Mouse (Mus musculus) hindbrain, embryonic 14.5 days (tissue): ENCODE results near the gene Ccdc151. TPM values are rescaled to one million over a fixed set of nuclear protein-coding genes. Genes with fewer than 3 reads are reported as not detected.

ENCODE experiments used
- ATAC-seq: fragments of 200-750 bp; cut with Nextera tagmentation; 2 replicates; pipeline ENCODE4 v1.8.0; 2017; ENCODE audit warnings: moderate number of reproducible peaks, mild to moderate bottlenecking, moderate TSS enrichment, moderate library complexity; ENCODE audit not compliant: low FRiP score
- DNase-seq: peaks from one replicate; pipeline ENCODE4 v3.0.0-alpha.2; 2015; ENCODE audit warnings: low spot score
- H3K27ac ChIP-seq: fragments of 300-500 bp; sonication (generic); 2 replicates; pipeline ENCODE4 v1.5.1; 2014; ENCODE audit warnings: mild to moderate bottlenecking, moderate library complexity
- H3K27me3 ChIP-seq: fragments of 300-500 bp; sonication (generic); 2 replicates; pipeline ENCODE4 v1.6.1; 2014; ENCODE audit warnings: mild to moderate bottlenecking, low read length, mixed read lengths; ENCODE audit not compliant: control insufficient read depth, insufficient read depth
- H3K36me3 ChIP-seq: fragments of 300-500 bp; sonication (generic); replicated peaks from 2 replicates; pipeline ENCODE4 v1.6.1; 2014; ENCODE audit not compliant: control insufficient read depth, insufficient read depth
- H3K4me1 ChIP-seq: fragments of 300-500 bp; sonication (generic); replicated peaks from 2 replicates; pipeline ENCODE4 v1.6.1; 2014; ENCODE audit warnings: antibody characterized with exemption, low read length, mixed read lengths; ENCODE audit not compliant: control insufficient read depth, insufficient read depth
- H3K4me2 ChIP-seq: fragments of 300-500 bp; sonication (generic); replicated peaks from 2 replicates; pipeline ENCODE4 v1.6.1; 2014; ENCODE audit warnings: mild to moderate bottlenecking, moderate library complexity
- H3K4me3 ChIP-seq: fragments of 300-500 bp; sonication (generic); replicated peaks from 2 replicates; pipeline ENCODE4 v1.5.1; 2014; ENCODE audit warnings: mild to moderate bottlenecking, low read length
- H3K9ac ChIP-seq: fragments of 300-500 bp; sonication (generic); 2 replicates; pipeline ENCODE4 v1.6.1; 2014
- H3K9me3 ChIP-seq: fragments of 300-500 bp; sonication (generic); 2 replicates; pipeline ENCODE4 v1.6.1; 2016; ENCODE audit warnings: low read length; ENCODE audit not compliant: control insufficient read depth
- WGBS: fragments of 180-500 bp; shearing (Covaris S2); extraction: QIAGEN DNeasy Blood & Tissue Kit; methylation state at CpG from one replicate; pipeline ENCODE4 v1.1.7; 2014; 5-methylcytosine and 5-hydroxymethylcytosine counted together
- polyA plus RNA-seq: library from polyadenylated mRNA; unstranded; fragments of >200 nt; fragmentation: Nextera tagmentation; extraction: Ambion mirVana; gene quantifications from 2 replicates; pipeline ENCODE4 v1.2.1, GENCODE M21; 2014

Gene Ccdc151
- polyA plus RNA-seq, 1 experiment from 2014 or later = 6.2 TPM

- H3K9me3 ChIP-seq = no peaks in the 10 kb centered on the region
- peaks cover 40% of the 10 kb centered on the region for H3K36me3 ChIP-seq
- H3K27ac ChIP-seq = no peak overlapping the region
- no peak overlapping the region for H3K4me3 ChIP-seq
- H3K4me2 ChIP-seq = no peak overlapping the region
- ATAC-seq = no peak
- H3K9ac ChIP-seq = no peak overlapping the region
- peaks cover 16% of the 10 kb centered on the region for H3K4me1 ChIP-seq
- no peak for DNase-seq
- H3K27me3 ChIP-seq = no peaks in the 10 kb centered on the region
- WGBS = 82% methylated on average over 10 of the region's 10 CpGs
Measured at GRCm38 (mm10) chr9:22037826-22038225, 35.4 kb upstream of the Ccdc151 start.

- Histone ChIP-seq H3K9ac (no peak overlapping the region), H3K27ac (no peak overlapping the region), H3K9me3 (no peaks in the 10 kb centered on the region), H3K4me1 (peaks cover 13% of the 10 kb centered on the region), H3K4me3 (no peak overlapping the region), H3K36me3 (peaks cover 64% of the 10 kb centered on the region), H3K4me2 (no peak overlapping the region), H3K27me3 (no peaks in the 10 kb centered on the region)
- ATAC-seq (peak; percentile 58; the same call in 1 of the 2 replicates), DNase-seq (no peak)
- WGBS = 19% methylated on average over 6 of the region's 6 CpGs
Measured at GRCm38 (mm10) chr9:22035300-22036044, 33.0 kb upstream of the Ccdc151 start.

- Histone ChIP-seq H3K4me2 (no peak overlapping the region), H3K27me3 (no peaks in the 10 kb centered on the region), H3K9me3 (no peaks in the 10 kb centered on the region), H3K9ac (no peak overlapping the region), H3K4me1 (peaks cover under 1% of the 10 kb centered on the region), H3K4me3 (no peak overlapping the region), H3K27ac (no peak overlapping the region), H3K36me3 (peaks cover 89% of the 10 kb centered on the region)
- ATAC-seq (no peak), DNase-seq (no peak)
- WGBS = 93% methylated on average over 9 of the region's 9 CpGs
Measured at GRCm38 (mm10) chr9:22030386-22030785, 28.0 kb upstream of the Ccdc151 start.

- Histone ChIP-seq H3K27ac (no peak overlapping the region), H3K4me2 (no peak overlapping the region), H3K27me3 (no peaks in the 10 kb centered on the region), H3K9me3 (no peaks in the 10 kb centered on the region), H3K4me3 (no peak overlapping the region), H3K4me1 (no peaks in the 10 kb centered on the region), H3K9ac (no peak overlapping the region), H3K36me3 (peaks cover 89% of the 10 kb centered on the region)
- no peak for DNase-seq
- 19% methylated on average over 7 of the region's 7 CpGs for WGBS
- no peak for ATAC-seq
Measured at GRCm38 (mm10) chr9:22028467-22028866, 26.0 kb upstream of the Ccdc151 start.

DNA sequence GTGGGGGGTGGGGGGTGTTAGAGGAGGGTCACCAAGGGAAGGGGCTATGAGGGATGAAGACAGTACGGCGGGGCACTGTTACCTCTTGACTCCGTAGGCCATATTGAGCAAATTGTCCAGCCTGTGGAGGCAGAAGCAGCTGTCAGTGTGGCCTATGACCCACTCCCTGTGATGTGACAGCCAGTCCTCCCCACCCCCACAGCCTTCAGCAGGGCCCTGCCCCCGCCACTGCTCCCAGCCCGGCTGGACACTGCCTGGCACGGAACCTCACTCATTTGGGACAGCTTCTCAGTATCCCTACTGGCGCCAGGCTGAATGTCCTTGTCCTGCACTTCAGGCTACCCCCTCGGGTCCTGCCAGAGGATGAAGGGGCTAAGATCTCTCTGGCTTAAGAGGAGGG lies 22.2 kb upstream of the Ccdc151 start:
- Histone ChIP-seq H3K36me3 (peaks cover 70% of the 10 kb centered on the region), H3K9me3 (no peaks in the 10 kb centered on the region), H3K27ac (no peak overlapping the region), H3K4me2 (no peak overlapping the region), H3K27me3 (no peaks in the 10 kb centered on the region), H3K9ac (no peak overlapping the region), H3K4me1 (no peaks in the 10 kb centered on the region), H3K4me3 (no peak overlapping the region)
- no peak for DNase-seq
- ATAC-seq = no peak
- WGBS = 44% methylated on average over 8 of the region's 8 CpGs

DNA sequence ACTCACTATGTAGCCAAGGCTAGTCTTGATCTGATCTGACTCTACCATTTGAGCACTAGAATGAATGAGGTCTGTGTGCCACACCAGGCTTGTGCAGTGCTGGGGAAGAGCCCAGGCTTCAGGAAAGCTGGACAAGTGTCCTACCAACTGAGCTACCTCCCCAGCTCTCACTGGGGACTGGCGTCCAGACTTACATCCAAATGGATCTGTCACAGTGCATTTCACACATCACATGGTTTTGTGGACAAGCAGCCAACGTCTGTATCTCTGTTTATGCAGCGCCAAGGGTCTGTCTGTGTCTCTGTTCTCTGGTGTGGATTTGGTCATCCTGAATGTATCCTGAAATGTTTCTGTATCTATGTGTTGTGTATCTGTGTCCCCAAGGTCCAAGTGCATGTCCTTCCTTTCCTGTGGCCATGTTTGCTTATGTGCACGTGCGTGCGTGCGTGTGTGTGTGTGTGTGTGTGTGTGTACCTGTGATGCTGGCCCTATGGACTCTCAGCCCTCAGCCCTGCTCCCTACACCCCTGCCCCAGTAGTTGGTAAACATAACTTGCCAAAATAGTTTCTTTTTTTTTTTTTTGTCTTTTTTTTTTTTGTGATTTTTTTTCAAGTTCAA lies 14.9 kb upstream of the Ccdc151 start:
- Histone ChIP-seq H3K36me3 (peaks cover 72% of the 10 kb centered on the region), H3K27ac (no peak overlapping the region), H3K4me2 (no peak overlapping the region), H3K4me1 (no peaks in the 10 kb centered on the region), H3K4me3 (no peak overlapping the region), H3K9me3 (no peaks in the 10 kb centered on the region), H3K9ac (no peak overlapping the region), H3K27me3 (no peaks in the 10 kb centered on the region)
- DNase-seq (no peak), ATAC-seq (no peak)
- WGBS = 82% methylated on average over 7 of the region's 7 CpGs

GRCm38 (mm10) chr9:22016245-22016644 lies 13.8 kb upstream of the Ccdc151 start:
- Histone ChIP-seq H3K36me3 (peaks cover 79% of the 10 kb centered on the region), H3K27me3 (no peaks in the 10 kb centered on the region), H3K9ac (no peak overlapping the region), H3K27ac (no peak overlapping the region), H3K4me1 (no peaks in the 10 kb centered on the region), H3K4me3 (no peak overlapping the region), H3K4me2 (no peak overlapping the region), H3K9me3 (no peaks in the 10 kb centered on the region)
- ATAC-seq (no peak), DNase-seq (no peak)
- WGBS = 70% methylated on average over 10 of the region's 10 CpGs

- no peak for DNase-seq
- no peaks in the 10 kb centered on the region for H3K4me1 ChIP-seq
- no peaks in the 10 kb centered on the region for H3K27me3 ChIP-seq
- H3K9me3 ChIP-seq = no peaks in the 10 kb centered on the region
- no peak overlapping the region for H3K27ac ChIP-seq
- no peak overlapping the region for H3K4me2 ChIP-seq
- no peak overlapping the region for H3K9ac ChIP-seq
- WGBS = 91% methylated on average over 13 of the region's 13 CpGs
- H3K36me3 ChIP-seq = peaks cover 93% of the 10 kb centered on the region
- no peak overlapping the region for H3K4me3 ChIP-seq
- no peak; the same call in 1 of the 2 replicates for ATAC-seq
Measured at GRCm38 (mm10) chr9:22012731-22013130, 10.3 kb upstream of the Ccdc151 start.

DNA sequence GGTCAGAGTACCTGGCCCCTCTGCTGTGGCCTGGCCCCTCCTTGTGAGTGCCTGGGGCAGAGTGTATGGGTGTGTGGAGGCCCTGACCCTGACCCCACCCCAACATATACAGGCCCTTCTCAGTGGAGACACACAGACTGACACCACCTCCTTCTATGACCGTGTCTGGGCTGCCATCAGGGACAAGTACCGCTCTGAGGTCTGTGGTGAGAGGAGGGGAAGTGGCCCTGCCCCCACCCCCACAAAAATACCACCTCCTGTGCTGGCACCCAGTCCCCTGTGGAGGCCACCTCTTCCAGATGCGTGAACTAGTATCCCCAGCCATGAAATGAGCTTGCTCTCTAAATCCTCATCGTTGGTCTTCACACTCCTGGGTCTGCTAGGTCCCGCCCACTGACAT lies 8.6 kb upstream of the Ccdc151 start:
- Histone ChIP-seq H3K4me3 (no peak overlapping the region), H3K27ac (no peak overlapping the region), H3K9ac (no peak overlapping the region), H3K9me3 (no peaks in the 10 kb centered on the region), H3K4me2 (no peak overlapping the region), H3K36me3 (peaks cover 95% of the 10 kb centered on the region), H3K27me3 (no peaks in the 10 kb centered on the region), H3K4me1 (no peaks in the 10 kb centered on the region)
- peak; percentile 2; the same call in 1 of the 2 replicates for ATAC-seq
- DNase-seq = no peak
- 91% methylated on average over 5 of the region's 5 CpGs for WGBS
